Mouse (Mus musculus): ENCODE measurements around the gene Fam219b.

Gene Fam219b

GRCm38 (mm10) chr9:57537044-57537727 lies at the start of gene Fam219b:
Gene Fam219b, plus strand, starts transcription at chr9:57537528.
- peak; percentile 88 to 89 for DNase-seq (ENCODE audit: low spot score in 2 of 2)

- no peak for DNase-seq (ENCODE audit: low spot score in 2 of 2)
Observed at GRCm38 (mm10) chr9:57487807-57488206, 49.5 kb upstream of the Fam219b start.

- no peak for DNase-seq (ENCODE audit: low spot score in 2 of 2)
Observed at GRCm38 (mm10) chr9:57493532-57493931, 43.8 kb upstream of the Fam219b start.

- no peak for DNase-seq (ENCODE audit: low spot score in 2 of 2)
Observed at GRCm38 (mm10) chr9:57494970-57495369, 42.4 kb upstream of the Fam219b start.

GRCm38 (mm10) chr9:57497236-57497635 lies 40.1 kb upstream of the Fam219b start:
- DNase-seq (ENCODE audit: low spot score in 2 of 2): no peak

GRCm38 (mm10) chr9:57498536-57498935 lies 38.8 kb upstream of the Fam219b start:
- DNase-seq (ENCODE audit: low spot score in 2 of 2): no peak

- DNase-seq (ENCODE audit: low spot score in 2 of 2): no peak
Observed at GRCm38 (mm10) chr9:57501452-57501851, 35.9 kb upstream of the Fam219b start.

GRCm38 (mm10) chr9:57501861-57502260 lies 35.5 kb upstream of the Fam219b start:
- no peak for DNase-seq (ENCODE audit: low spot score in 2 of 2)

- DNase-seq (ENCODE audit: low spot score in 2 of 2): no peak
Observed at GRCm38 (mm10) chr9:57502911-57503621, 34.3 kb upstream of the Fam219b start.

- peak; percentile 52 to 74 for DNase-seq (ENCODE audit: low spot score in 2 of 2)
Observed at GRCm38 (mm10) chr9:57503622-57504380, 33.5 kb upstream of the Fam219b start, which contains the start of gene Rpp25. Gene Rpp25, plus strand, starts transcription at chr9:57504026.

- peak; percentile 42 to 44 for DNase-seq (ENCODE audit: low spot score in 2 of 2)
Observed at GRCm38 (mm10) chr9:57504381-57504700, 33.0 kb upstream of the Fam219b start.

GRCm38 (mm10) chr9:57504891-57505290 lies 32.4 kb upstream of the Fam219b start:
- DNase-seq (ENCODE audit: low spot score in 2 of 2): no peak

GRCm38 (mm10) chr9:57505700-57506099 lies 31.6 kb upstream of the Fam219b start:
- DNase-seq (ENCODE audit: low spot score in 2 of 2): peak; percentile 79 to 81

GRCm38 (mm10) chr9:57510577-57510976 lies 26.8 kb upstream of the Fam219b start:
- DNase-seq (ENCODE audit: low spot score in 2 of 2): no peak

GRCm38 (mm10) chr9:57517113-57517512 lies 20.2 kb upstream of the Fam219b start:
- no peak for DNase-seq (ENCODE audit: low spot score in 2 of 2)

GRCm38 (mm10) chr9:57520375-57521055 lies 16.8 kb upstream of the Fam219b start:
- no peak for DNase-seq (ENCODE audit: low spot score in 2 of 2)

- DNase-seq (ENCODE audit: low spot score in 2 of 2): peak; percentile 95
Observed at GRCm38 (mm10) chr9:57521056-57521911, 16.0 kb upstream of the Fam219b start, which contains the start of gene Cox5a. Gene Cox5a, plus strand, starts transcription at chr9:57521274.

- DNase-seq (ENCODE audit: low spot score in 2 of 2): no peak
Observed at GRCm38 (mm10) chr9:57522114-57522860, 15.0 kb upstream of the Fam219b start.

- DNase-seq (ENCODE audit: low spot score in 2 of 2): no peak
Observed at GRCm38 (mm10) chr9:57522861-57523246, 14.5 kb upstream of the Fam219b start.

- DNase-seq (ENCODE audit: low spot score in 2 of 2): no peak
Observed at GRCm38 (mm10) chr9:57523754-57524153, 13.6 kb upstream of the Fam219b start.

All from heart, adult 9 months (tissue).